Mouse (Mus musculus): Measurements from ENCODE around the gene Cep19.
"Not testable (repeated sequence)": the region's sequence is repeated elsewhere in the genome, so short reads cannot be mapped to it uniquely, and the experiment has no call there.

The Cep19 gene

DNA sequence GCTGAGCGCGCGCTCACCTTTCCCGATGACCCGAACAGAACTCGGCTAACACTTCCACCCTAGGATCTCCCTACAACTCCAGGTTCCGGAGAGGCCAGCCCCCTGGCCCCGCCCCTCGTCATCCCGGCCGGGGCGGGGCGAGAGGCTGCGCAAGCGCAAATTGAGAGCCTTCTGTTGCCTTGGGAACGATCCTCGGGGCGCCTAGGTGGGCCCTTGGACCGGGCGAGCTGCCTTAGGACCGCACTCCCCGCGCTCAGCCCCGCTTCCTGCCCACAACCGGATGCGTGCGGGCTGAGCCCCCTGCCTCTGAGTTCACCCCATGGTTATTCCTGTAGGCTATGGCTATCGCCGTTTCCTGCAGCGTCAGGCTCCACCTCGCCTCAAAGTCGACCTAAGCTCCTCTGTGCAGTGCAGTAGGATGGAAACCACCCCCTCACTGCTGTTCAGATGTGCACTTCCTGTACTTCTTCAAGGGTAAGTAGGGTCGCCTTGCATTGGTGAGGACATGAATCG, at the start of gene Cep19, which contains the start of gene Pigx:
Cep19 (plus strand) TSS at position 163 of the 513 bp plus-strand sequence.
Pigx (minus strand) TSS at position 103 of the 513 bp plus-strand sequence.
- DNase-seq, result peak; percentile 80 to 91

DNA sequence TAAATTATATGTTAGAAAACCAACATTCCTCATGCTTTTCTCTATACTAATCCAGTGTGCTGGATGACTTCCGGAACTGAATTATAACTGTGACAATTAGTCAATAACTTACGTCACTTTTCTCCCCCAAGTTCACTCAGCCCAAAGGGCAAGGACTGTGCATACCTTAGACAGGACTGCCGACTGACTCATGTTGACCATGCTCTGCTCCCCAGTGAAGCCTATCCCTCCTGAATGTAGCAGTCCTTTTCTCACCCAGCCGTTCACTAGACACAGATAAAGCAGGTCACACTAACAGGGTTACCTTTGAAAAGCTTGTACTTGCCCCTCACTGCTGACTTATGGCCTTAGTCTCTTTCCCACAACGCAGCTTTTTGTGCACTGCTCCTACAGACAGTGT, 40.8 kb upstream of the Cep19 start:
- no peak for DNase-seq

DNA sequence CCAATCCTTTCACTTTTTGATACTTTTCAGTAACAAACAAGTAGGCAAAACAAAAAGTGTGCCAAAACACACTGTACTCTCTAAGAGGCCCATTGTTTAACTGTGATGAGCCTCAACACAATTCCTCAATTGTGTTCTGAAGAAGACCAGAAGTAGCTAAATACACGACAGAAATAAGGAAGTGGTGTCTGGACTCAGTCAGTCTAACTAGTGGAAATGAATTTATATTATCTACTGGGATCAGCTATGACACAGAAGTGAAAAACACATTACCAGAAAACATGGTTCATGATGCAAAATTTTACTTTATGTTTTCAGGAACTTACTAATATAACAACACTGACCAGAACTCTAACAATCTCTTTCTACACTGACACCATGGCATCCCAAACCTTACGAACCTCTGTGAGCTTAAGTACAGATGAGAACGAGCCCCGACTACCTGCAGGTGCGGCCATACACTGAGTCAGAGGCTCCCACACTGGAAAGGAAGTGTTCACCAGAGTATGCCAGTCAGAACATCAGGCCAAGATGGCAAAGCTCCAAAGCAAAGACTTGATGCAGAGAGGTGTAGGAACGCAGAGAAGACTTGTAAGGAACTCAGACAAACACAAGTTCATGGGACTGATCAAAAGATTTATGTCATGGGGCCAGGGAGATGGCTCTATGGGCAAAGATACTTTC, 39.6 kb upstream of the Cep19 start:
- no peak for DNase-seq

DNA sequence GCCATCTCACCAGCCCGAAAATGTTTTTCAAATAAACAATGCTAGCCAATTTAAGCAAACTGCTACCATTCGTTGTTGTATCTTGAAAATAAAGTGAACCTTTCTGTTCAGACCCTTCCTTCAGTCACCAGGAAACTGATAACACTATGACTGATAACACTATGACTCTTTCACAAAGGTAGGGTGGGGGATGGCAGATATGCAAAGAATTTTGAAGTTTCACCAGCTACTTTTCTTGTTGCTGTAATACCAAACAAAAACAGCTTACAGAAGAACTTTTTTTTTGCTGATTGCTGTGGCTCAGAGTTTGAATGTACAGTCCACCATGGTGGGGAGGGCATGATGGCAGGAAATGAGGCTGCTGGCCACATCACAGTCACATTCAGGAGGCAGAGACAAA, 37.4 kb upstream of the Cep19 start:
- DNase-seq, result no peak

DNA sequence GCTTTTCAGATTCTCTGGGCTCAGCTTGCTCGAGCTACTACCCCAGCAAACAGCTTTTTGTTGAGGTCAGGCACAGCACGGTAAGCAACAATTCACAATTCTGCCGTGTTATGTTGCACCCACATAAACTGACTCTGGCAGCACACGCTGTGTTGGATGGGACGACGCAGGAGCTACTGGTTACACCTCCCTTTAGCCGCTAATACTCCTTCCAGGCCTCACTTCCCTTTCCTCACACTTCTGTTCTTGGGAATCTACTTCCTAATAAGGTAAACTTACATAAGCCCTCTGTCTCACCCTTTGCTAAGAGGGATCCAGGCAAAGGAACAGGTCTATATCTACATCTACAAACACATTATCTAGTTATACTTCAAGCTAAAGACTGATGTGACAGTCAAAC, 35.7 kb upstream of the Cep19 start:
- no peak for DNase-seq

DNA sequence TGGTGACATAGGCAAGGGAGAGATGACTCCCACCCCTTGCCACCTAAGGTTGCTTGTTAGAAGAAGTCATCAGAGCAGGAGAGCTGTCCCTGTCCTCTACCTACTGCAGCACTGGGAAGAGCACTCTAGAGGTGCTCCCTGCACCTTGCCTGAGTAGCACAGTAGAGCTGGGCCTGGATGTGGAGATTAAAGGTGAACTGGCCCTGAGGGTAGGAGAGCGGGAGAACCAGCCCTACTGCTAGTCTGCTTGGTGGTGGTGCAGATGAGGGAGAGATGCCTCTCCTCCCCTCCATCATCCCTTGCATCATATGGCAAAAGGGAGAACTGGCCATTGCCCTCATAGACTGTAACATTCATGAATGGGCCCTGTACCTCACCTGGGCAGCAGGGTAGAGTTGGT, 32.7 kb upstream of the Cep19 start:
- no peak for DNase-seq

DNA sequence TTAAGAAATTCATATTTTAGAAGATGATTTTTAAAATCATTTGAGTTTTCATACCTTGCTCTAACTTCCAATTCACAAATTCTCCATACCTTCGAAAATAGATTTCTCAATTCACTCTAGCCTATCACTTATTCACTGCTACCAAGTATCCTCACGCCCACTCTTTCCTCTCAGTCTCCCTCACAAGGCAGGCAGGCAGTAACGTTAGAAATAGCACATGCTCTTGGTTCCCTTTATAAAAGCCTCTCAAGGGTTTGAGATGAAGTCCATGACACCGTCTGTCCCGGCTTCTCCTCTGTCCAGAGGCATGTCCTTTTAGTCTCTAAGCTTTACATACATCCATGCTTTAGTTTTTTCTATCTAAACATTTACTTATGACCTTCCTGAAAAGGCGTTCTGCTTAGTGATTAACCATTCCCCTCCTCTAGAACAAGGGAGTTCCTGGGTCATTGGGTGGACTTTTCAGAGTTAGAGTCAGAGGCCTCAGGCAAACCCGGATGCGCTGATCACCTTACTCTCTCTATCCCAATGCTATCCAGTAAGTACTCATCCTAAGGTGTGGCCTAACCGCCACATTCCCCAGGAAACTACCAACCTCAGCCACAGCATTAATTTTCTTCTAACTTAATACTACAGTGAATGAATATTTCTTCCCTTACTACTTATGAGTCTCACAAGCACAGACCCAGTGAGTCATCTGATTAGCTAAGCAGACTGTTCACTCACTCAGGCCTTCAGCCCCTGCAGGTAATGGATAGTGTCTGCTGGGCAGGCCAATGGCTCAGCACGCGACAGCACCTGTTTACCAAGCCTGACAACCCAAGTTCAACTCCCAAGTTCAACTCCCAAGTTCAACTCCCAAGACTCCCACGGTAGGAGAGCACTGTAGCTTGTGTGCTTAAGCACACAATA, 31.0 kb upstream of the Cep19 start:
- DNase-seq, result no peak

DNA sequence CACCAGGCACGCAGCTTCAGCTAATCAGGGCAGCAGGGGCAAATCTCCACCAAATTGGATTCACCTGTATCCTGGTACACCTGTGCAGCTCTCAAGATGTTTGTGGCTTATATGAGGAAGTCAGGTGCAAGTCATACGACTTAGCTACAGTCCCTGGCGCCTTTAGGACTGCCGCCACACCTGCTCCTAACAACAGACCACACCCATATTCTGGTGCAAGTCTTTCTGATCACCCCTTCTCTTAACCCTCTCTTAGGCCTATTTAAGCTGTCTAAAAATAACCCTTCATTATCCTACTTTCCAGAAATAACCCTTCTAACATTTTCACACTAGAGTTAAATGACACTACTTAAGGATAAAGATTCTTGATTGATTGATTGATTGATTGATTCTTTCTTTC, 29.5 kb upstream of the Cep19 start:
- not testable (repeated sequence) for DNase-seq

DNA sequence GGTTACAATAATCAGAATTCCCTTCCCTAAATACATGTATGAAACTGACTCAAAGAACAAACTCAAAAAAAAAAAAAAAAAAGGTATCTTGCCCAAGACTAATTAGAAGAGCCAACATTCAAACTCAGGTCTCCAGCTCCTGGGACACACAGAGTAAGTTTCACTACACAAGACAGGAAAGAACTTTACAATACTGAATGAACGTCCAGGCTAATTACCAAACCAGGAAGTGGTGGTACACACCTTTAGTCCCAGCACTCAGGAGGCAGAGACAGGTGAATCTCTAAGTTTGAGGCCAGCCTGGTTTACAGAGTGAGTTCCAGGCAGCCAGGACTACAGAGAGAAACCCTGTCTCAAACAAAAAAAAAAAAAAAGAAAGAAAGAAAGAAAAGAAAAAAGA, 23.8 kb upstream of the Cep19 start:
- no peak for DNase-seq

DNA sequence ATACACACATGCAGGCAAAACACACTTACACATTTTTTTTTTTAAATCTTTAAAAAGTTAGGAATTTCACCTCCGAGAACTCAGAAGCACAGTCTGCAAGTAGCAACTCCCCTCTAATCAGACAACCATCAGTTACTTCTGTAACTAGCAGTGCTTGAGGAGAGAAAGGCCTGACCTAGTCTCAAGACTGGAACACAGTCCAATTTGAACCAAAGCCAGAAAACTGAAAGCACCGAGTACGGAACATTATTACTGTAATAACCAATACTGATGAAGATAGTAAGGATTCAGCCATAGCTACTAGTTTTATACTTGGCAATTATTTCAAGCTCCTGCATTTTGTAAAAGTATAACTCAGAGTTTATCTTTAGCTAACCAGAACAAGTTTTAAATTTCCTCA, 23.2 kb upstream of the Cep19 start:
- DNase-seq, result no peak

DNA sequence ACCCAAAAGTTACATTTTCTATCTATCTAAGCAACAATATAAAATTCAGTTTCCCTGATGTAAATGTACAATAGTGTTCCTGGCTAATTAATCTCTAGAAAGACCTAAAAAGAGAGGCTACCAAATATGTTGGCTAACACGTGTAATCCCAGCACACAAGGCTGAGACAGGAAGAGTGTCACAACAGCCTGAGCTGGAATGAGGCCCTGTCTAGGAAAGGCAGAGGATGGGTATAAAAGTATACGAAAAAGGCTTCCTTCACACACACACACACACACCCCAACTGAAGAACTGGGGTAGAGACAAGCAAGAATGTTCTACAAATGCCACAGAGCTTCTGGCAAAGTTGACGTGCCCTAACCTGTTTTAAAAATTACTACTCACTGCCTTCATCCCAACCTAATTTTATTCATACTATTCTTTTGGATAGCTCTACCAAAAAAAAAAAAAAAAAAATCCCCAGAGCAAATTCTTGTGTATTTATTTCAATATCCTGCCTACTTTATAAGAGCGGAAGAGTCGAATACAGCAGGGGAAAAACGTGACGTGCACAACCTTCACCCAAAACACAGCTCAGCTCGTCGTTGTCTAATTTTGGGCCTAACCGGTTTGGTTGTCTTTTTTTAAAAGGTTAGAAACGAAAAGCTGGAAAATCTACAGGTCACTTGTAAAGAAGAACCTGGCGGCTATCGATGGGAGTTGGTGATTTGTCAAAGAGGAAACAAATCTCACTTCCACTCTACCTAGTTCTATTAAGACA, 21.8 kb upstream of the Cep19 start:
- no peak for DNase-seq

DNA sequence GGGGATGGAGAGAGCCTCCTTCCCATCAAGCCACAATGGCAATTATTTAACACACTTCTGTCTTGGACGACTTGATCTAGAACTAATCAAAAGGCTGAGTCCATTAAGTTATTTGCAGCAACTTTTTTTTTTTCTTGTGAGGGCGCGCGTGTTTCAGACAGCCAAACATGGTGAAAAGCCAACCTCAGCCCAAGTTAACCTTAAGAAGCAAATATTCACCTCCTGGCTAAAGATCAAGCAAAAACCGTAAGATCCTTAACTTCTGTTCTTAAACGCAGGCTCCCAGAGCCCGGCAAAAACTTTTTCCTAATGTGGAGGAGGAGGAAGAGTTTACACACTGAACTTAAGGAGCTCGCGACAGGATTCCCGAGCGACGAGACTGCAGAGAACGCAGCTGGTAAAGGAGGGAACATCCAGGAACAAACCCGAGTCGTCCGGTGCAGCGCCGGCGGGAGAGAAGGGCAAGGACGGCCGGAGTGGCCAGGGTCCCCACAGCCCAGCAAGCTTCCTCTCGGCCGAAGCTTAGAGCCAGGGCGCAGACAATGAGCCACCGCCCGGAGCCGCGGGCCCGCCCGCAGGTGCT, 21.1 kb upstream of the Cep19 start:
- DNase-seq, result no peak

DNA sequence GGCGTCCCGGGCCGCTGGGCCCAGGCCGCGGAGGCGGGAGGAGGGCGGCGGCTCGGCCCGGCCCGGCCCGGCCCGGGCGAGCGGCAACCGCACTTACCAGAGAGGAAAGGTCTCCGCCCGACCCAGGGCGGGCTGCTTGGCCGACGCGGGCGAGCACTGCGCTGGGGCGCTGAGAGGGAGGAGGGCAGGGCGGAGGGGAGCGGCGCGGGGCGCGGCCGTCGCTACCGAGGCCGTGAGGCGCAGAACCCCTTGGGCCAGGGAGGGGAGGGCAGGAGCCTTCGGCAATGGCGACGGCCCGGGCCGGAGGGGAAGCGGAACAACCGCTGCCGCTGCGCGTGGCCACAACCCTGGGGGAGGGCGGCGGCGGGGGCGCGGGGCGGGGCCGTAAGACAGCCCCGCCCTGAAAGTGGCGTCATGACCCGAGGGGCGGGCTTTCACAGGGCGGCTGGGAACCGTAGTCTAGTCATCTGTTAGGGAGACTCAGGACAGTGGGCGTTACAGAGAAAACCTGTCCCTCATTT, 20.5 kb upstream of the Cep19 start, which contains the start of gene Pak2:
Pak2 (minus strand) TSS at position 352 of the 521 bp plus-strand sequence.
- peak; percentile 83 to 90 for DNase-seq

DNA sequence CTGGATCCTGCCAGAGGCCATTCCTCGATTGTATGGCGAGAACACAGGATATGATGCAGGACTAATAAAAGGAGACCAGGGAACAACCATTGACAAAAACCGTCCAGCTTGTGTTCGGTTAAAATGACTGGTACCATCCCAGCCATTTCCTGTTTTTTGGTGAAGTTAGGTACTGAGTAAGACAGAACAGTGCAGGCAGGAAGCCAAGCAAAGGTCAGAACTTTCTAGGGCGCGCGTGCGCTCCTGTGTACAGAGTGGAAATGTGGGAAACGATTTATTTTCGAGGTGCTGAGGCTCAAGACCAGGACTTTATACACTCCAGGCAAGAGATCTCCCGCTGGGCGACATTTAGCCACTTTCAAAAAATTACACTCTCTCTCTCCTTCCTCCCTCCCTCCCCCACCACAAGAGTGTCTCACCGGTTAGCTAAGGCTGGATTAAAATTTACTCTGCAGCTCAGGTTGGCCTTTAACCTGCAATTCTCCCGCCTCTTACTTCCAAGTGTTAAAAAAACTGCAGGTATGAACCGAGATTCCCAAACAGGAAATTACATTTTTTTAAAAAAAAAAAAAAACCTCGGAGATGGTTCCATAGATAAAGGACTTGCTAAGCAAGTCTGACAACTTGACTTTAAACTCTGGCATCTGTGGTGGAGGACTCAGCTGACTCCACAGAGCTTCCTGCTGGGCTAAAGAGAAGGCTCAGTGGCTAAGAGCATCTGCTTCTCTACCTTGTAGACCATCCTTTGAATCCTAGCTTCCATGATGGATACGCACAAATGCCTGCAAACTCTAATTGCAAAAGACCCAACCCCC, 11.8 kb upstream of the Cep19 start:
- DNase-seq, result peak; percentile 46 to 47

DNA sequence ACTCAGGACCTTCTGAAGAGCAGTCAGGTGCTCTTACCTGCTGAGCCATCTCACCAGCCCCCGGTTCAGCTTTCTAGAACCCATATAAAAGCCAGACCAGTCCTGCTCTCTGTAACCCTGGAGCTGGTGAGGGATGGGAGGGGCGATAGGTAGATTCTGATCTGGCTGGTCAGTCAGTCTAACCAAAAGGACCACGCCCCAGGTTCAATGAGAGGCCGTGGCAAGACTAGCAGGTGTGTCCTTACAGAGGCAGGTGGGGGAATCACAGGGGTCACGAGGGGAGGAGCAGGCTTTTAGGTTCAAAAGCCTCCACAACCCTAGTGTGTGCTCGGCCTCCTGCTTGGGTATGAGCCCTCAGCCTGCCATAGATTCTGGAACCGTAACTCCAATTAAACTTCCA, 8.1 kb upstream of the Cep19 start:
- no peak for DNase-seq

DNA sequence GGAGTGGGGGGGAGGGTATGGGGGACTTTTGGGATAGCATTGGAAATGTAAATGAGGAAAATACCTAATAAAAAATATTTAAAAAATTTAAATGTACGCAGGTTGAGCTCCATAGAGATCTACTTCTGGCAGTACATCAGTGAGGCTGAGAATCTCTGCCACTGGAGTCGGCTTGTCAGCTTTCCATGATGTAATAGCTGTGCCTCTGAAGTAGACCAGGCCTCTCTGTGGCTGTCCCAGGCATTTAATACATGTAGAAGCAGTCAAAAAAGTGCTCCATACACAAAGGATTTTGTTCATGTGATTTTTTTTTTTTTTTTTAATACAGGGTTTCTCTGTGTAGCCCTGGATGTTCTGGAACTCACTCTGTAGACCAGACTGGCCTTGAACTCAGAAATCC, 1.8 kb upstream of the Cep19 start:
- DNase-seq, result not testable (repeated sequence)

DNA sequence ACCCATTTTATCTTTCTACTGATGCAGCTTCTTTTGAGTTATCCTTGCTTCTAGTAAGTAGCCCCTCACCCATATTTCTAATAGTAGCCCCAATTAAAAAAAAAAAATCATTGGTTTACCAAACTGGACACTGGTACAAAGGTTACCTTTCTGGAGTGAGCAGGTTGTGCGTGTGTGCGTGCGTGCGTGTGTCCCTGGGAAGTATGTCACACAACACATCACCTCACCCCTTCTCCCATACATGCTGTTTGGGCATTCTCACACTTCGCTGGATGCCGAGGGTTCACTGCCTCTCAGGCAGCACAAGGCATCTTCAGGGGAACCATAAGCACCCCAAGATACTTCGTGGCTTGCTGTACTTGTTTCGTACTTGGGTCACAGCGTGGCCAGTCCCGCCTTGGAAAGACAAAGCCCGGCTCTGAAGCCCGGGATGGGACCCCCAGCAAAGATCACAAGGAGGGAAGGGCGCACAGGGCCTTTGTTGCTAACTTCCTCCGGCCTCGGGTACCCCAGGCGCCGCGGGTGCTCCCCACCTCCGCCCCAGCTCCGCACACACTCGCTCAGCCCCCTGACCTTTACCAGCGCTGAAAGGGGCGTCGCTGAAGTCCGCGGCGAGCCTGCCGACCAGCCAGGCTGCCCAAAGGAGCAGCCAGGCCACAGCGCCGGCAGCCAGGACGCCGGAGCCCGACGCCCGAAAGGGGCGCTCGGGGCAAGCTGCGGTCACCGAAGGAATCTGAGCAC, 533 bp upstream of the Cep19 start:
- no peak for DNase-seq

DNA sequence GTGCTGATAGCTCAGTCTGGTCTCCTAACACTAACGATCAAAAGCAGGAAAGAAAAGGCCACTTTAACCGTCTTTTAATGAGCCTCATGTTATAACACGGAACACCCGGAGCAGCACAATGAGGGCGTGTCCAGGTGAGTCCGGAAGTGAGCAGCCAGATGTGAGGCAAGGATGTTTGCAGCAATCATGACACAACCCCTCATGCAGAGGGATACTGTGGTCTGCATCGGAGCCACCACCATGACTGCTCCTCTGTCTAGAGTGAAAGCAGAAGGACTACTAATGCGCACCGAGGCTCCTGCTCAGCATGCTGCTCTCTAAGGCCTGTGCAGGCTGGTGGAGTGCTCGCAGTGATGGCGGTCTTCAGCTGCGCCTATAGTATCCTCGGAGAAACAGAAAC, 2.7 kb downstream of the Cep19 start:
- DNase-seq, result no peak

DNA sequence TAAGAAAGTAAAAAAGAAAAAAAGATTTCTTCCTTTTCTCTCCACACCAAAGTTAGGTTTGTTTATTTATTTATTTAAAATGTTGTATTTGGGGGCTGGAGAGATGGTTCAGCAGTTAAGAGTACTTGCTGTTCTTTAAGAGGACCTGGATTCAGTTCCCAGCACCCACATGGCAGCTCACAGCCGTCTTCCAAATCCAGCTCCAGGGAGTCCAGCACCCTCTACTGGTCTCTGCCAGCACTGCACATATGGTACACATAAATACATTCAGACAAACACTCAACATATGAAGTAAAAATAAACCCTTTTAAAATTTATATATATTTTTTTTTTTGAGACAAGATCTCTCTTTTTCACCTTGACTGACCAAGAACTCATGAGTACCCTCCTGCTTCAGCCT, 6.1 kb downstream of the Cep19 start:
- no peak for DNase-seq

DNA sequence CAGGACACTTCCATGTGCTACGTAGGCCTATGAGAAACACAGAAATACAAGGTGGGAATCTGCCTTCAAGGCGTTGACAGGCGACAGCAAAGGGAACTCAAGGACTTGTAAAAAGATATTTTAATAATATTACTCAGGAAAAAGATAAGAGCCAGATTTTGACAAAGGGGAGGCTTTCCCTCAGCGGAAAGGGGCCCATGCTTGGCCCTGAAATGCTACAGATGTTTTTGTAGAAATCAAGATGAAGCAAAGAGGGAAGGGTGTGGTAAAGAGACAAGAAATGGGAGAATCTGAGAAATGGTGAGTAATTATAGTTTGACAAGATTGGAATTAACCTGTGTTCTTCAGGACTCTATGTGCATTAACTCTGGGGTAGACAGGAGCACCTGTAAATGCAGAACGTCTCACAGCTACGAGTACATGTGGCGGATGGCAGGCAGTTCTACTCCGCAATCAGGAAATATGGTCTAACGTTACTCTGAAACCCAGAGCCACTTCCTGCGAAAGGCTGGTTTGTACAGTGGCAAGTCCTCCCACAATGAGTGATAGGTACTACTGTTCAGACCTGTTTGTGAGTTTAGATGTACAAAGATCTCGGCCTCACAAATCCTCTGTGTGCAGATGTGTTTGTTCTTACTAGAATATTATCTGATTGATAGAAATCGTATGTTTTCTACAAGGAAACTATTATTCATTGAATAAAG, 7.9 kb downstream of the Cep19 start:
- no peak for DNase-seq
